Mouse (Mus musculus) spleen, adult 2 months (tissue): ENCODE measurements at regions not wholly inside any gene's neighbourhood (a gene's known extent, or its start where the extent isn't known, plus 50 kb on each side); places are given as distances from the start of the nearest gene placed in this dataset.

ENCODE experiments used
- DNase-seq, 2 experiments: peaks; one replicate each; pipeline versions ENCODE4 v3.0.0 to v3.0.0-alpha.2; 2012 to 2021; ENCODE audit warnings: low spot score in 2 of 2, low read depth in 1 of 2
- H3K27ac ChIP-seq: fragments of 200-500 bp; 2 replicates; pipeline ENCODE4 v1.5.1; 2012; ENCODE audit warnings: low read length, inconsistent platforms; ENCODE audit not compliant: insufficient read depth
- H3K27me3 ChIP-seq: fragments of 200-500 bp; 2 replicates; pipeline ENCODE4 v1.6.1; 2012; ENCODE audit warnings: mild to moderate bottlenecking, moderate library complexity, low read length, inconsistent platforms; ENCODE audit not compliant: control insufficient read depth, insufficient read depth
- H3K36me3 ChIP-seq: fragments of 200-500 bp; 2 replicates; pipeline ENCODE4 v1.6.1; 2012; ENCODE audit warnings: mild to moderate bottlenecking, low read length, inconsistent platforms; ENCODE audit not compliant: control insufficient read depth, insufficient read depth
- H3K4me1 ChIP-seq: fragments of 200-500 bp; 2 replicates; pipeline ENCODE4 v1.6.1; 2011; ENCODE audit warnings: inconsistent platforms; ENCODE audit not compliant: control insufficient read depth, insufficient read depth, insufficient read length
- H3K4me3 ChIP-seq: fragments of 200-500 bp; 2 replicates; pipeline ENCODE4 v1.5.1; 2011; ENCODE audit warnings: mild to moderate bottlenecking, inconsistent platforms; ENCODE audit not compliant: insufficient read depth, insufficient read length; ENCODE audit errors: extremely low read depth
- CTCF ChIP-seq: fragments of 200-500 bp; IDR thresholded peaks from 2 replicates; pipeline ENCODE4 v1.5.1; 2011; ENCODE audit warnings: mild to moderate bottlenecking, inconsistent platforms; ENCODE audit not compliant: insufficient read depth, insufficient read length, insufficient replicate concordance; ENCODE audit errors: extremely low read depth
- POLR2A ChIP-seq: fragments of 200-500 bp; IDR thresholded peaks from 2 replicates; pipeline ENCODE4 v1.6.1; 2011; ENCODE audit warnings: low read depth, low read length, inconsistent platforms
- WGBS: fragments of 180-500 bp; shearing (Covaris S2); methylation state at CpG from one replicate; pipeline ENCODE4 v1.1.7; 2018; 5-methylcytosine and 5-hydroxymethylcytosine counted together

DNA sequence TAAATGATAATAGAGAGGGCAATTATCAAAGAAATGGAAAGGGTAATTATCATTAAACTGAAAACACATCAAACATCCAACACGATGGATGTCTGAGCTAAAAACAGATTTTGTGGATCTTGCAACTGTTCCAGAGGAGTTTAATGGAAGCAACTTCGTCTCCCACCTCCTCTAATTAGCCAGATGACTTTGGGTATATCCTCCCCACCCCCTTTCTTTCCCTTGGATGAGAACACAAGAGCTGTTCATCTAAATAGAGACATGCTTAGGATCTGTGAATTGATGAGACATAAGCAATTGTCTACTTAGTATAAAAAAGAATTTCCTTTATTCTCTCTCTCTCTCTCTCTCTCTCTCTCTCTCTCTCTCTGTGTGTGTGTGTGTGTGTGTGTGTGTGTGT lies 333.7 kb upstream of the Adgrl2 start:
- H3K4me3 ChIP-seq: no peak overlapping the region
- no peaks in the 10 kb centered on the region for H3K36me3 ChIP-seq
- 82% methylated on average over 2 of the region's 2 CpGs for WGBS
- no peaks in the 10 kb centered on the region for H3K27me3 ChIP-seq
- H3K4me1 ChIP-seq: peaks cover 9% of the 10 kb centered on the region
- TF ChIP-seq CTCF (no peak), POLR2A (no peak)
- H3K27ac ChIP-seq: no peak overlapping the region
- DNase-seq: no peak

DNA sequence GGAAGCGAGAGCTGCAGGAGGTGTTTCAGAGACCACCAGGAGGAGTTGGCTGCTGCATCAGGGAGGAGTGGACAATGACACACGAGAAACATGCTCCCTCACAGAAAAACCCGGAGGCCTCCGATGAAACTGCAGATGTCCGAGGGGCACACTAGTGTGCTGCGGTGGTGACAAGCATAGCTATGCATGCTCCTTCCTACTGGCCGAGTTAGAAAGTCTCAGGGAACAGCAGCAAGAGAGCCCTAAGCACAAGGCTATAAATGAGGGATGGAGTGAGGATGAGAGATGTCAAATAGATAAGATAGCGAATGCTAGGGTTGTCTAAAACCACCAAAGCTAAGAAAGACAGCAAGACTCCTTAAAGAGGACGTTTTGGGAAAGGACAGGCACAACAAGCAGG lies 328.4 kb upstream of the Adgrl2 start:
- H3K27ac ChIP-seq: no peak overlapping the region
- no peaks in the 10 kb centered on the region for H3K27me3 ChIP-seq
- DNase-seq: no peak
- no peaks in the 10 kb centered on the region for H3K36me3 ChIP-seq
- no peaks in the 10 kb centered on the region for H3K4me1 ChIP-seq
- 87% methylated on average over 9 of the region's 9 CpGs for WGBS
- TF ChIP-seq POLR2A: no peak
- no peak for TF ChIP-seq CTCF
- H3K4me3 ChIP-seq: no peak overlapping the region

GRCm38 (mm10) chr3:149314258-149314657 lies 323.9 kb upstream of the Adgrl2 start:
- H3K27me3 ChIP-seq: no peaks in the 10 kb centered on the region
- no peaks in the 10 kb centered on the region for H3K36me3 ChIP-seq
- no peak for DNase-seq
- WGBS: 90% methylated on average over 4 of the region's 4 CpGs
- no peak overlapping the region for H3K4me3 ChIP-seq
- TF ChIP-seq CTCF (no peak), POLR2A (no peak)
- H3K4me1 ChIP-seq: no peaks in the 10 kb centered on the region
- H3K27ac ChIP-seq: no peak overlapping the region

- no peaks in the 10 kb centered on the region for H3K36me3 ChIP-seq
- H3K4me1 ChIP-seq: no peaks in the 10 kb centered on the region
- TF ChIP-seq CTCF: no peak
- TF ChIP-seq POLR2A: no peak
- 91% methylated on average over 6 of the region's 6 CpGs for WGBS
- no peak overlapping the region for H3K4me3 ChIP-seq
- no peak for DNase-seq
- H3K27me3 ChIP-seq: no peaks in the 10 kb centered on the region
- H3K27ac ChIP-seq: no peak overlapping the region
Measured at GRCm38 (mm10) chr3:149313217-149313616, 322.9 kb upstream of the Adgrl2 start.

GRCm38 (mm10) chr3:149311576-149311975 lies 321.2 kb upstream of the Adgrl2 start:
- H3K27ac ChIP-seq: no peak overlapping the region
- no peaks in the 10 kb centered on the region for H3K27me3 ChIP-seq
- no peak overlapping the region for H3K4me3 ChIP-seq
- TF ChIP-seq POLR2A (no peak), CTCF (no peak)
- no peaks in the 10 kb centered on the region for H3K36me3 ChIP-seq
- no peak for DNase-seq
- H3K4me1 ChIP-seq: no peaks in the 10 kb centered on the region
- 90% methylated on average over 8 of the region's 8 CpGs for WGBS

DNA sequence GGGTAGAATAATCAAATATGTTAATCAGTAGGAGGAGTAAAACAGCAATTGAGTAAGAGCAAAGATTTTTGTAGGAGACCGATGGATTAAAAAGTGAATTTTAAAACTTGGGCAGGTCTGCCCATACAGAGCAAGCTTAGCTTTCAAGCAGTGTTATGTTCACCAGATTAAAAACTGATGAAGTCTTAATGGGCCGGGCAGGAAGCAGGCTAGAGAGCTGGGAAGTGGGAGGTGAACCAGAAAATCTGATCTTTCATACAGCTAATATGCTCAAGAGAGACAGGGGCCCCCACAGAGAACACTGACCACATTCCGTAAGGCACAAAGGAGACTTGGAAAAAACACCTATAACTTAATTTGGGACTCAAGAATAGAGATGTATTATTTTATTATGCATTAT lies 316.4 kb upstream of the Adgrl2 start:
- no peak for DNase-seq
- Histone ChIP-seq H3K4me1 (peaks cover 2% of the 10 kb centered on the region; the same call in 1 of the 2 replicates), H3K36me3 (no peaks in the 10 kb centered on the region), H3K27ac (no peak overlapping the region), H3K4me3 (no peak overlapping the region), H3K27me3 (no peaks in the 10 kb centered on the region)
- 87% methylated on average over 3 of the region's 3 CpGs for WGBS
- TF ChIP-seq POLR2A (no peak), CTCF (no peak)

GRCm38 (mm10) chr3:149306291-149306690 lies 315.9 kb upstream of the Adgrl2 start:
- Histone ChIP-seq H3K27ac (no peak overlapping the region), H3K4me3 (no peak overlapping the region), H3K36me3 (no peaks in the 10 kb centered on the region), H3K27me3 (no peaks in the 10 kb centered on the region), H3K4me1 (peaks cover 2% of the 10 kb centered on the region; the same call in 1 of the 2 replicates)
- no peak for DNase-seq
- WGBS: 63% methylated on average over 5 of the region's 5 CpGs
- TF ChIP-seq POLR2A (no peak), CTCF (no peak)
